Mouse (Mus musculus): ENCODE results near the gene Ninl. TPM values are rescaled to one million over a fixed set of nuclear protein-coding genes. Genes with fewer than 3 reads are reported as not detected.
A peak's percentile ranks its signal among the peaks of the same experiment; 100 is the strongest.

The Ninl gene
- polyA plus RNA-seq, 1 experiment from 2014 or later, result 4.0 TPM

- Histone ChIP-seq H3K9me3 (ENCODE audit: low read length) (no peaks in the 10 kb centered on the region), H3K4me3 (ENCODE audit: low read depth, low read length) (no peak overlapping the region), H3K27ac (ENCODE audit: low read depth) (no peak overlapping the region), H3K36me3 (replicated peaks; ENCODE audit: insufficient read depth, low read length) (no peaks in the 10 kb centered on the region), H3K4me1 (ENCODE audit: insufficient read depth) (no peaks in the 10 kb centered on the region; the same call in 1 of the 2 replicates), H3K27me3 (ENCODE audit: insufficient read depth, low read length) (no peaks in the 10 kb centered on the region), H3K4me2 (ENCODE audit: low read depth, low read length) (no peak overlapping the region), H3K9ac (replicated peaks) (no peak overlapping the region)
- DNase-seq (no peak), ATAC-seq (no peak)
- TF ChIP-seq EP300 (IDR thresholded peaks at IDR 0.05; ENCODE audit: low read depth) (no peak), CTCF (IDR thresholded peaks at IDR 0.05; ENCODE audit: low read depth) (no peak)
- WGBS (ENCODE audit: insufficient replicate concordance), result 78% methylated on average over 4 of the region's 4 CpGs
These were observed 48.1 kb downstream of the Ninl start for GRCm38 (mm10) chr2:150991050-150991449.

GRCm38 (mm10) chr2:150990506-150990905 lies 48.7 kb downstream of the Ninl start:
- Histone ChIP-seq H3K4me3 (ENCODE audit: low read depth, low read length) (no peak overlapping the region), H3K27ac (ENCODE audit: low read depth) (no peak overlapping the region), H3K4me2 (ENCODE audit: low read depth, low read length) (no peak overlapping the region), H3K27me3 (ENCODE audit: insufficient read depth, low read length) (no peaks in the 10 kb centered on the region), H3K4me1 (ENCODE audit: insufficient read depth) (no peaks in the 10 kb centered on the region; the same call in 1 of the 2 replicates), H3K36me3 (replicated peaks; ENCODE audit: insufficient read depth, low read length) (no peaks in the 10 kb centered on the region), H3K9me3 (ENCODE audit: low read length) (no peaks in the 10 kb centered on the region), H3K9ac (replicated peaks) (no peak overlapping the region)
- TF ChIP-seq EP300 (IDR thresholded peaks at IDR 0.05; ENCODE audit: low read depth) (no peak), CTCF (IDR thresholded peaks at IDR 0.05; ENCODE audit: low read depth) (no peak)
- DNase-seq (no peak), ATAC-seq (no peak)
- WGBS (ENCODE audit: insufficient replicate concordance), result 86% methylated on average over 2 of the region's 2 CpGs

- H3K27ac ChIP-seq (ENCODE audit: low read depth), result no peak overlapping the region
- H3K9me3 ChIP-seq (ENCODE audit: low read length), result no peaks in the 10 kb centered on the region
- DNase-seq (no peak), ATAC-seq (no peak)
- H3K4me1 ChIP-seq (ENCODE audit: insufficient read depth), result peaks cover 7% of the 10 kb centered on the region; the same call in 1 of the 2 replicates
- TF ChIP-seq CTCF (IDR thresholded peaks at IDR 0.05; ENCODE audit: low read depth) (no peak), EP300 (IDR thresholded peaks at IDR 0.05; ENCODE audit: low read depth) (no peak)
- H3K4me2 ChIP-seq (ENCODE audit: low read depth, low read length), result no peak overlapping the region
- 99% methylated on average over 2 of the region's 2 CpGs for WGBS (ENCODE audit: insufficient replicate concordance)
- H3K27me3 ChIP-seq (ENCODE audit: insufficient read depth, low read length), result no peaks in the 10 kb centered on the region
- H3K36me3 ChIP-seq (replicated peaks; ENCODE audit: insufficient read depth, low read length), result no peaks in the 10 kb centered on the region
- no peak overlapping the region for H3K9ac ChIP-seq (replicated peaks)
- no peak overlapping the region for H3K4me3 ChIP-seq (ENCODE audit: low read depth, low read length)
These were observed 53.8 kb downstream of the Ninl start for GRCm38 (mm10) chr2:150985359-150985758.

GRCm38 (mm10) chr2:150982051-150982450 lies 57.1 kb downstream of the Ninl start:
- no peaks in the 10 kb centered on the region for H3K36me3 ChIP-seq (replicated peaks; ENCODE audit: insufficient read depth, low read length)
- no peak for ATAC-seq
- no peaks in the 10 kb centered on the region for H3K9me3 ChIP-seq (ENCODE audit: low read length)
- DNase-seq, result peak; percentile 7
- H3K4me1 ChIP-seq (ENCODE audit: insufficient read depth), result peaks cover 14% of the 10 kb centered on the region; the same call in 1 of the 2 replicates
- H3K4me3 ChIP-seq (ENCODE audit: low read depth, low read length), result no peak overlapping the region
- H3K27me3 ChIP-seq (ENCODE audit: insufficient read depth, low read length), result no peaks in the 10 kb centered on the region
- TF ChIP-seq EP300 (IDR thresholded peaks at IDR 0.05; ENCODE audit: low read depth) (no peak), CTCF (IDR thresholded peaks at IDR 0.05; ENCODE audit: low read depth) (no peak)
- no peak overlapping the region for H3K9ac ChIP-seq (replicated peaks)
- H3K27ac ChIP-seq (ENCODE audit: low read depth), result no peak overlapping the region
- no peak overlapping the region for H3K4me2 ChIP-seq (ENCODE audit: low read depth, low read length)

- Histone ChIP-seq H3K36me3 (replicated peaks; ENCODE audit: insufficient read depth, low read length) (no peaks in the 10 kb centered on the region), H3K9ac (replicated peaks) (no peak overlapping the region), H3K27ac (ENCODE audit: low read depth) (no peak overlapping the region), H3K9me3 (ENCODE audit: low read length) (no peaks in the 10 kb centered on the region), H3K4me1 (ENCODE audit: insufficient read depth) (peaks cover 14% of the 10 kb centered on the region; the same call in 1 of the 2 replicates), H3K4me2 (ENCODE audit: low read depth, low read length) (no peak overlapping the region), H3K4me3 (ENCODE audit: low read depth, low read length) (no peak overlapping the region), H3K27me3 (ENCODE audit: insufficient read depth, low read length) (no peaks in the 10 kb centered on the region)
- TF ChIP-seq CTCF (IDR thresholded peaks at IDR 0.05; ENCODE audit: low read depth) (no peak), EP300 (IDR thresholded peaks at IDR 0.05; ENCODE audit: low read depth) (peak; percentile 78)
- DNase-seq, result peak; percentile 13
- WGBS (ENCODE audit: insufficient replicate concordance), result 45% methylated on average over 7 of the region's 7 CpGs
- peak; percentile 38 for ATAC-seq
These were observed 57.7 kb downstream of the Ninl start for GRCm38 (mm10) chr2:150981524-150981923.

GRCm38 (mm10) chr2:150979861-150980620 lies 59.1 kb downstream of the Ninl start:
- no peaks in the 10 kb centered on the region for H3K36me3 ChIP-seq (replicated peaks; ENCODE audit: insufficient read depth, low read length)
- H3K27me3 ChIP-seq (ENCODE audit: insufficient read depth, low read length), result no peaks in the 10 kb centered on the region
- no peak overlapping the region for H3K4me2 ChIP-seq (ENCODE audit: low read depth, low read length)
- DNase-seq, result peak; percentile 11
- H3K4me3 ChIP-seq (ENCODE audit: low read depth, low read length), result no peak overlapping the region
- no peak for ATAC-seq
- WGBS (ENCODE audit: insufficient replicate concordance), result 82% methylated on average over 14 of the region's 14 CpGs
- no peak overlapping the region for H3K9ac ChIP-seq (replicated peaks)
- H3K4me1 ChIP-seq (ENCODE audit: insufficient read depth), result peaks cover 14% of the 10 kb centered on the region; the same call in 1 of the 2 replicates
- no peak for TF ChIP-seq EP300 (IDR thresholded peaks at IDR 0.05; ENCODE audit: low read depth)
- no peak for TF ChIP-seq CTCF (IDR thresholded peaks at IDR 0.05; ENCODE audit: low read depth)
- H3K9me3 ChIP-seq (ENCODE audit: low read length), result no peaks in the 10 kb centered on the region
- H3K27ac ChIP-seq (ENCODE audit: low read depth), result no peak overlapping the region

Data from liver, postnatal 0 days (tissue).